Mouse (Mus musculus) lung, postnatal 4 days (tissue): ENCODE results near the gene Atp6v0c.

ENCODE experiments used
- DNase-seq, 2 experiments: peaks; one replicate each; pipeline ENCODE4 v3.0.0; 2021

Gene Atp6v0c

GRCm38 (mm10) chr17:24169317-24170065 is at the start of gene Atp6v0c:
Gene Atp6v0c, minus strand, starts transcription at chr17:24169702.
- peak; percentile 94 to 95 for DNase-seq

DNA sequence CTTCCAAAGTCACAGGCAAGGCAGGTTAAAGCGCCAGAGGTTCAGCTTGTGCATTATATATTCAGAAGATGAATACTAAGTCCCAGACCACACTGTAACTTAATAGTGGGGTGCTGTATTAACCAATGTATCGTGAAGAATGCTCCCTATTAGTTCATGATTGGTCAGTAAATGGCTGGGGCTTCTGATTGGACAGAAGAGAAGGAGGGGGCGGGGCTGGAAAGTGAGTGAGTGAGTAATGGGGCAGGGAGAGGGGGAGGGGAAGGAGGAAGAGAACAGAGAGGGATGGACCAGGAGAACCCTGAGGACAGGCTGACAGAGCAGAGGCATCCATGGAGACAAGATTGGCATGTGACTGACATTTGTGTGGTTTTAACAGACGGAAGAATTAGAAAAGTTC is 47.3 kb upstream of the Atp6v0c start:
- DNase-seq: no peak

GRCm38 (mm10) chr17:24213186-24213585 is 43.7 kb upstream of the Atp6v0c start:
- peak in 1 of 2 experiments; percentile 18 for DNase-seq

- DNase-seq: no peak
Measured at GRCm38 (mm10) chr17:24212441-24213018, 43.0 kb upstream of the Atp6v0c start.

- peak; percentile 74 to 76 for DNase-seq
Measured at GRCm38 (mm10) chr17:24211631-24212440, 42.3 kb upstream of the Atp6v0c start.

DNA sequence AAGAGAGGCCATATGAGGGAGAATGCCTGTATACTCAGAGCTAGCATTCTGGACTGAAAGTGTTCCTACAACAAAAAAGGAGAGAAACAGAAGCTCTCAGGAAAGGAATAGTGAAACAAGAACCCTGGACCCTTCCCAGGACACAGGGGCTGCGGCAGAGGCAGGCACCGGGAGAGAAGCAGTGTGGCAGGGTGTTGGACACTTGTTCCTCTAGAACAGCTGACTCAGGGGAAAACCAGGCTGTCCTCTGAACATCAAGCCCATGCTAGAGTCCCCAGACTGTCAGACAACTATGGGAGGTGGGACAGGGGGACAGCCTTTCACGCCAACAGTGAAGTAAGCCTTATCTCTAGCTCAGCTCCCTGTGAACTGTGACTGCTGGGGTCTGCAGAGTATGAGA is 41.1 kb upstream of the Atp6v0c start:
- DNase-seq: no peak

GRCm38 (mm10) chr17:24209916-24210240 is 40.4 kb upstream of the Atp6v0c start:
- no peak for DNase-seq

GRCm38 (mm10) chr17:24209043-24209915 is 39.8 kb upstream of the Atp6v0c start, which contains the start of gene Ntn3:
Gene Ntn3, minus strand, starts transcription at chr17:24209531.
- DNase-seq: peak; percentile 55 to 74

DNA sequence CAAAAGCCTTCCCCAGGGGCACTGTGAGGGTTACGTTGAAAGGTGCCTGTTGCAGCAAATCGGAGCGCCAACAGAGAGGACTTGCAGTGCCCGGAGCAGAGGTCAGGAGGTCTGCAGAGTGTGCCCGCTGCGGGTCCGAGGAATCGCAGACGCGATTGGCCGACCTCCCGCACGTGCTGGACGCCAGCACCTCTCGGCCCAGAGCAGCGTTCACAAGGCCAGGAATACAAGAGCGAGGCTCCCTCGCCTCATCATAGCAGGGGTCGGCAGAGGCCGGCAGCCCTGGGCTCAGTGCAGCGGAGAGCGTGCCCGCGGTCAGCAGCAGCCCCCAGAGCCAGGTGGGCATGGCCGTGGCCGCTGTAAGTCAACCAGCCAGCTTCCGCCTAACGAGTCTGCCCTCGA is 39.1 kb upstream of the Atp6v0c start:
- DNase-seq: no peak

DNA sequence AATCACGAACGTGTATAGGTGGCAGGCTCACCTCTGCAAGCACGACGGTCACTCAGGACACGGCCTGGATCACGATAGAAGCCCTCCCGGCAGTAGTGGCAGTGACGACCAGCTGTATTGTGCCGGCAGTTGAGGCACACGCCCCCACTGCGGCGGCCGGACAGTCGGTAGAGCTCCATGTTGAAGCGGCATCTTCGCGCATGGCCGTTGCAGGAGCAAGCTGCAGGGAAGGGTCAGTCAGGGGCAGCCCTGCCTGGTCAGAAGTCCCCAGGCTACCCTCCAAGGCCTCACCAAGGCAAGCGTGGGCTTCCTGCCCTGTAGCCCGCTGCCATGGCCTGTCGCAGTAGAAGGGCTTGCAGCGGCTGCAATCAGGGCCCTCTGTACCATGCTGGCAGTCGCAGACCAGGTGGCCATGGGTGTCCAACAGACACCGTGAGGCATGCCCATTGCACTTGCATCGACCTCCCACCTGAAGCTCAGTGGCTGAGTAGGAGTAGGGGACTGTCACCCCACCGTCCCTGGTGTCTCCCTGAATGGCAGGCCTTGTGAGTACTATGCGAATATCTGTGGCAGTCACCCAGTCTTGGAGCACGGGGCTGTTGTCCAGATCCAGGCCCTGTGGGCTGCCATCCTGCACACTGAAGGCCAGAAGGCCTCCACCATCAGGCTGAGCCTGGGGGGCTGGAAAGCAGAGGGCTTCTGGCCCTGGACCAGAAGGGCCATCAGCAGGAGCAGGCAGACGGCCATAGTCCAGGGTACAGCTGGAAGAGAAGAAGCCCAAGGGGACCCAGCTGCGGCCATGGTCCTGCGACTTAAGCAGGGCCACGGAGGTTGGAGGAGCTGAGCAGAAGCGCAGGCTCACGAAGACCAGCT is 38.5 kb upstream of the Atp6v0c start:
- DNase-seq: no peak

DNA sequence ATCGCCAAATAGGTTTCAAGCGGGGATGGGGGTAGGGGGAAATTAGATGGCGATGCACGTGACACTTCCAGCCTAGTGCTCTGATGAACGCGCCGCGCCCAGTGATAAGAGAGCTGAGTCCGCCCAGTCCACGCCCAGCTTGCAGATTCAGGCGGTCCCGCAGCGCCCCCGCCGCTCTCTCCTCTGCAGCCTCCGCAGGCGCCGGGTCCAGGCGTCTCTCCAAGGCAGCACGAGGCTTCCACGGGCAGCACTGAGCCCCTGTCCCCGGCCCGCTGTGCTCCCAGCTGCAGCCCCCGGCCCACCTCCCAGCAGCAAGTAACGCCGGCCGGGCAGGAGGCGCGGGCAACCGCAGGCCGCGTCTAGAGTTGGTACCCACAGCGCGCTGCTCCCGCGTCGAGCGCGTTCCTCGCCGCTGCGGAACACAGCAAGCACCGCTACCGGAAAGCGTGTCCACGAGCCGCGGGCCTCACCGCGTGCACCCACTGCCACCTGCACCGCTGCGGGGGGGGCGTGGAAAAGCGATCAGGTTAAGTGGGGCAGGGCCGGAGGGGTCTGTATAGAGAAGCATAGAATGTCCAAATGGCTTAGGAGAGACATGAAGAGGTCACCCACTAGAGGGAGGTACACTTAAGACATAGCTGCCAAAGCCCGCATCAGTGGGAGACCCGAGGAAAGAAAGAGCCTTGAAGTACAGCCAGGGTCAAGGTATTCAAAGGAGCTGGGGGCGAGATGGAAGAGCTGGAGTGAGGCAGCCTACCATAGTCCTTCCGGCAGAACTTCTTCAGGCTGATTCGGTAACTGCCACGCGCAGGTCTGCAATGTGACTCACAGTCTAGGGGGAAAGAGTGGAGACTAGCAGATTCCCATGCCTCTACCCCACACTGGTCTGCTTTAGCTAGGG is 37.2 kb upstream of the Atp6v0c start:
- peak; percentile 64 to 72 for DNase-seq

DNA sequence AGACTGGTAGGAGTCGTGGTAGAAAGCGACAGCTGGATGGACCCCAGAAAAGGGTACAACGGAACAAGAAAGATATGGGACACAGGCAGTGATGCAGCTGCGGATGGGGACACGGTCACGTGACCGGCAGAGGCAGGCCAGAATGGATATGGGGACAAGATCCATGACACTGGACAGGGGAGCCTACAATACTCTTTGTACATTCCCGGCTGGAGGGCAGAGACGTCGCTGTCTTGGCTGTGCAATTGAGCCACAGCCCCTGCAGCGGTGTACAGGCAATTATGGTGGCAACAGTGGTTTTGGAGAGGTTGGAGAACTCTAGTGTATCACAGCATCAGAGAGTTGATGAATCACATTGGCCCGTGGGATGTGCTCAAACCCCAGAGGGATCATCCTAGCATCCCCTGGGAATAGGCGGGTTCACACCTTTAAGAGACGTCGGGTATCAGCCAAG is 36.4 kb upstream of the Atp6v0c start:
- DNase-seq: peak in 1 of 2 experiments; percentile 65

DNA sequence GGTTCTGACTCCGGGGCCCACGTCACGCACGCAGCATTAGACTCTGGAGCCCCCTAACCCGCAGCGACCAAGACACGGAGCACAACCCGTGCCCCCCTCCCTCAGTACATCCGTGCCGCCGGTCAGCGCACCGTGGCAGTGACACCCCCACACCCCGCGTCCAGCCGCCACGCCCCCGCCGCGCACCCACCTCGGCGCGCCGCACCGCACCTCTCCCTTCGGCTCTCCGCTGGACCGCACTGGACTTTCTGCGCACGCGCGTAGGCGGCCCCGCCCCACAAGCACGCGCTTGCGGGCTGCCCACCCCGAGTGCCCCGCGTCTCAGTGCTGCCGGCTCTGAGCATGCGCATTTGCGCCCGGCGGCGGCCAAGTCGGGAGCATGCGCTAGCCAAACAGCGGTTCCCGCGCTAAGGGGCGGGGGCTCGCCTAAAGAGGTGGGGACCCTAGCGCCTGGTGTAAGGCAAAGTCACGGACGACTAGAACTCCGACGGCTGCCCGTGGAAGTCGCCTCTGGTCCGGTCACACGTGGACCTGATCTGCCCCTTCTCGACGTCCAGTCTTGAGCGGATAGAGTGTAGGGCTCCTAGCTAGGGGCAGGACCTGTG is 35.9 kb upstream of the Atp6v0c start, which contains the start of gene Tbc1d24:
Gene Tbc1d24, minus strand, starts transcription at position 279 of the 605 bp plus-strand sequence.
- DNase-seq: peak; percentile 93 to 95

DNA sequence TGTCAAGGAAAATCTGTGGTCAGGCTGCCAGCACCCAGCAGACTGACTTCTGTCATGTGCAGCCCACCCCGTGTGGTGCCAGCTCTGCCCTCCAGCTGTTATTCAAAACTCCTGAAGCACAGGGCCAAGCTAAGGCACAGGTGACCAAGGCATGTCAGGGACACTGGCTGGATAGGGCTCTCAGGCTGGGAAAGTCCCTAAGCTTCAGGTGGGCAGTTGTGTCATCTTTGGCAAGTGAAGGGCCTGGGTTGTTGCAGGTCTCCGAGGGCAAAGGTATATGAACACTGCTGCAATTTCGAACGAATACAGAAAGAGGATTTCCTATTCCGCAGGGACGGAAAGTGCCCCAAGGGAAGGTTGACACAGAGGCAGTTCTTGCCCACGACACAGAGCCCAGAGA is 35.3 kb upstream of the Atp6v0c start:
- DNase-seq: no peak

DNA sequence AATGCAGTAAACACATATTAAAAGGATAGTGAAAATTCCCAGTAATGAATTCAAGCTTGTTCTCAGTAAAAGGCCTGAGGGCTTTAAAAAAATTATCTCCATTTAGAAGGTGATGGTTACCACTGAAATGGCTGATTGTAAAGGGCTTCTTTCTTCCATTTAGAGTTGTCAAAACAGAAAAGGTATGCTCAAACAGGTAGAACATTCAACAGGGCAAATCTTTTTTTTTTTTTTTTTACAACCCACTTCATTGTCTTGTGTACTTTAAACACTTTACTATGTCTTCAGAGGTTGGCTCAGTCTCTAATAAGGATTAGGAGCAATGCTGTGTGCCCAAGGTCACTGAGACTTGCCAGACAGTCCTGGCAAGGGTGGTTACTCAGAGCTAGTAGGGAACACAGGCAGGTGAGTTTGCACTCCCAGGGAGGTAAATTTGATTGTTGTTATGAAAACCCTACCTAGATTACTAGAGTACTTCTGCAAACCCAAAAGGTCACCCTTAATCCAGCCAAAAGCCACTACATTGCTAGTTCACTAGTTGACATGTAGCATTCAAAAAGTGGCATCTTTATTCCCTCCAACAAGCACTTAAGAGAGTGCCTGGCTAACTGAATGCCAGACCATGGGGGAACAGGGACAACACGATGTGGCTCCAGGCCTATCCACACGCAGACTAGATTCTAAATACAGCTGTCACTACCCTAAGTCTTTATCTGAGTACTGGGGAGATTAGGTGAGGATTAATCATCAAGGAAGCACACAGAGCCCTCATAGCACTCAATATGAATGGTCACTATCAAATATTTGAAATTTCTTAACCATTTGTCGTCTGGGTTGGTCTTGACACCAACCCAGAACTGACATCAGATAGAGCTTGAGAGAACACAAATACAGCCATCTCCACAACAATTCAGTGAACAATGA is 34.4 kb upstream of the Atp6v0c start:
- no peak for DNase-seq

GRCm38 (mm10) chr17:24203068-24203467 is 33.6 kb upstream of the Atp6v0c start:
- DNase-seq: no peak

GRCm38 (mm10) chr17:24201092-24201491 is 31.6 kb upstream of the Atp6v0c start:
- DNase-seq: no peak

DNA sequence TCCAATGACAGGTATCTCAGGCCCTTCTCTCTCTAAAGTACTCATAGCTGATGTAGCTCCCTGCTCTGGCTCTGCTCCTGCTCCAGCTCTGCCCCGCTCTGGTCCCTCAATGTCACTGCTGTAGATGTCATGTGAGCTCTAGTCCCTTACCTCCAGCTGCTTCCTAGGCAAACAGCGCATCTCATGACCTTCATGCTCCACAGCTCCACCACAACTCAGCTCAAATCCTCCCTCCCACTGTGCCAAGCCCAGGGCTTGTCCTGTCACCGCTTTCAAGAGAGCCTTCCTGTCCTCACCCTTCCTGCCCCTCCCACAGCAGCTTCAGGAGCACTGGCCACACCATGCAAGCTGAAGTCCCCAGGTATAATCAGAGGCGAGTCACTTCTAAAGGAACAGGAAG is 30.2 kb upstream of the Atp6v0c start:
- no peak for DNase-seq

- no peak for DNase-seq
Measured at GRCm38 (mm10) chr17:24199252-24199651, 29.8 kb upstream of the Atp6v0c start.
